Mouse (Mus musculus) kidney, adult 2 months (tissue): ENCODE measurements around the gene Mtfr1l.

Source experiments
- CTCF ChIP-seq: fragments of 200-500 bp; conservative IDR thresholded peaks from 2 replicates; pipeline ENCODE4 v1.5.1; 2011; ENCODE audit warnings: low read depth, mild to moderate bottlenecking, control low read depth, low read length, moderate library complexity, mixed read lengths; ENCODE audit not compliant: insufficient read depth, insufficient read length
- POLR2A ChIP-seq: fragments of 200-500 bp; IDR thresholded peaks from one replicate; pipeline ENCODE4 v1.6.1; 2011; ENCODE audit warnings: low read depth, low read length, control low read depth

DNA sequence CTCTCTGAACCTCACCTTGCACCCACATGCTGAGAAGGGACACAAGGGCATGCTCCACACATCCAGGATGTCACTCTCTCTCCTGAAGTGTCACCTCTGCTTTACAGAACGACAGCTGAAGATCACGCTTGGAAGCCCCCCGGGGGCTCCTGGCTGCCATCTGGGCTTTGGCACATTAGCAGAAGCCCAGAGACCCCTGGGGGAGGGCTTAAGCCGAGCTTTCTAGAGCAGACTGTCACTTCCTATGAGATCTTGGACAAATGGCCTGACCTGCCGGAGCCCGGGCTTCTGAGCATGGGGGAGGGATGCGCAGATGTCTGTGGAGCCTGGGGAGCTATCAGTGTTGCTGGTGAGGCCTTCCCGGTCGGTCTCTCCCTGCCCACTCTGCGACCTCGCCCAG lies 40.3 kb upstream of the Mtfr1l start:
- TF ChIP-seq CTCF = no peak
- TF ChIP-seq POLR2A = no peak
